Mouse (Mus musculus) CH12.LX (cell line): Measurements from ENCODE around the gene Nkx6-2.

Experiments
- CHD1 ChIP-seq: IDR thresholded peaks from 2 replicates; pipeline ENCODE4 v1.6.1; 2012; ENCODE audit warnings: low read depth, low read length, improper control_type of control experiment, inconsistent platforms
- CTCF ChIP-seq, 2 experiments: IDR thresholded peaks in 1 of 2; conservative IDR thresholded peaks in 1 of 2; 2 replicates each; pipeline ENCODE4 v1.5.1; 2011 to 2012; ENCODE audit warnings: low read depth in 2 of 2, low read length in 2 of 2, improper control_type of control experiment in 1 of 2, inconsistent platforms in 1 of 2, mild to moderate bottlenecking in 1 of 2, moderate library complexity in 1 of 2
- EP300 ChIP-seq: IDR thresholded peaks from 2 replicates; pipeline ENCODE4 v1.6.1; 2011; ENCODE audit warnings: low read length, improper control_type of control experiment
- HCFC1 ChIP-seq: IDR thresholded peaks from 2 replicates; pipeline ENCODE4 v1.6.1; 2012; ENCODE audit warnings: low read depth, mild to moderate bottlenecking, inconsistent platforms, low read length, improper control_type of control experiment
- JUN ChIP-seq: IDR thresholded peaks from 2 replicates; pipeline ENCODE4 v1.6.1; 2011; ENCODE audit warnings: low read depth, mild to moderate bottlenecking, low read length, improper control_type of control experiment, moderate library complexity; ENCODE audit not compliant: insufficient read depth
- KAT2A ChIP-seq: IDR thresholded peaks from 2 replicates; pipeline ENCODE4 v1.6.1; 2012; ENCODE audit warnings: low read length, improper control_type of control experiment, inconsistent platforms; ENCODE audit not compliant: insufficient replicate concordance
- MAFK ChIP-seq: IDR thresholded peaks from 2 replicates; pipeline ENCODE4 v1.6.1; 2011; ENCODE audit warnings: low read length, improper control_type of control experiment; ENCODE audit not compliant: insufficient replicate concordance
- MEF2A ChIP-seq: IDR thresholded peaks from 2 replicates; pipeline ENCODE4 v1.6.1; 2014; ENCODE audit warnings: low read depth, mild to moderate bottlenecking, inconsistent platforms, low read length, improper control_type of control experiment, borderline replicate concordance
- NELFE ChIP-seq: IDR thresholded peaks from 2 replicates; pipeline ENCODE4 v1.6.1; 2011; ENCODE audit warnings: low read depth, low read length, improper control_type of control experiment
- POLR2A ChIP-seq: IDR thresholded peaks from 2 replicates; pipeline ENCODE4 v1.6.1; 2011; ENCODE audit warnings: low read depth, mild to moderate bottlenecking, improper control_type of control experiment, low read length
- POLR2AphosphoS2 ChIP-seq: IDR thresholded peaks from 2 replicates; pipeline ENCODE4 v1.6.1; 2011; ENCODE audit warnings: low read depth, low read length, improper control_type of control experiment
- ZKSCAN1 ChIP-seq: IDR thresholded peaks from 2 replicates; pipeline ENCODE4 v1.6.1; 2012; ENCODE audit warnings: low read depth, inconsistent platforms, low read length, improper control_type of control experiment, borderline replicate concordance
- ZNF384 ChIP-seq: IDR thresholded peaks from 2 replicates; pipeline ENCODE4 v1.6.1; 2012; ENCODE audit warnings: low read depth, low read length, improper control_type of control experiment, inconsistent platforms

- TF ChIP-seq POLR2AphosphoS2 (no peak), CTCF (conservative IDR thresholded peaks at IDR 0.05 in 1 of 2, IDR thresholded peaks at IDR 0.05 in 1 of 2; ENCODE audit: low read depth in 2 of 2, low read length in 2 of 2) (no peak), KAT2A (no peak), NELFE (no peak), EP300 (no peak), HCFC1 (no peak), MAFK (no peak), MEF2A (no peak), JUN (no peak), POLR2A (no peak), CHD1 (no peak), ZNF384 (no peak), ZKSCAN1 (no peak)
Measured at GRCm38 (mm10) chr7:139537831-139538230, 44.8 kb downstream of the Nkx6-2 start.
